Mouse (Mus musculus): Measurements from ENCODE around the gene Ulk4.

DNA sequence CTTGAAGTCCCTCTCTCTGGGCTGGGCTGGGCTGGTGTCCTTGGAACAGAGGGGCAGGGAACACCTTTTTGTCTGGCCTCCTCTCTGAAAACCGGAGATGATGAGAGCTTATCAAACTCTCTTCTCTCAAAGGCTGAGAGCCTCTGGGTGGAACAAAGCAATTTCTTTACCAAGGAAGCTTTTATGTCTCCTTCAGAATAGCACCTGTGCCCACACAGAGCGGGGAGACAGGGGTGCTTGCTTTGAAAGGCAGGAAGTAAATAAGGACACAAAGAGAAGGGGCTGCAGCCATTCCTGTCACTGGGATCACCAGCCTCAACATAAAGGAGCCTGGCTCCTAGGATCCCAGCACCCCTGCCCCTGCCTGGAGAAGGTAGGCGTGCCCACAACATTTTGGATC, 266.5 kb downstream of the Ulk4 start:
- TF ChIP-seq CTCF (IDR thresholded peaks at IDR 0.05; ENCODE audit: borderline replicate concordance, insufficient read depth, low read length) (no peak), POLR2A (IDR thresholded peaks at IDR 0.05; ENCODE audit: low read depth, low read length) (no peak)
